Mouse (Mus musculus) neural tube, embryonic 14.5 days (tissue): ENCODE data around the gene Ccdc12. TPM values are rescaled to one million over a fixed set of nuclear protein-coding genes. Genes with fewer than 3 reads are reported as not detected.

Experiments
- ATAC-seq: fragments of 200-750 bp; cut with Nextera tagmentation; 2 replicates; pipeline ENCODE4 v1.8.0; 2017; ENCODE audit warnings: low read depth, mild to moderate bottlenecking, moderate TSS enrichment, moderate library complexity
- H3K27ac ChIP-seq: fragments of 300-500 bp; sonication (generic); 2 replicates; pipeline ENCODE4 v1.5.1; 2014; ENCODE audit warnings: low read depth, mild to moderate bottlenecking, control low read depth, low read length, moderate library complexity, mixed read lengths
- H3K27me3 ChIP-seq: fragments of 300-500 bp; sonication (generic); 2 replicates; pipeline ENCODE4 v1.6.1; 2014; ENCODE audit warnings: low read length; ENCODE audit not compliant: control insufficient read depth, insufficient read depth
- H3K36me3 ChIP-seq: fragments of 300-500 bp; sonication (generic); 2 replicates; pipeline ENCODE4 v1.6.1; 2014; ENCODE audit warnings: low read length, mixed read lengths; ENCODE audit not compliant: control insufficient read depth, insufficient read depth
- H3K4me1 ChIP-seq: fragments of 300-500 bp; sonication (generic); 2 replicates; pipeline ENCODE4 v1.6.1; 2014; ENCODE audit warnings: low read length; ENCODE audit not compliant: control insufficient read depth, insufficient read depth
- H3K4me2 ChIP-seq: fragments of 300-500 bp; sonication (generic); 2 replicates; pipeline ENCODE4 v1.6.1; 2014; ENCODE audit warnings: mild to moderate bottlenecking, low read depth, low read length, control low read depth
- H3K4me3 ChIP-seq: fragments of 300-500 bp; sonication (generic); 2 replicates; pipeline ENCODE4 v1.5.1; 2014; ENCODE audit warnings: low read depth, low read length, control low read depth, mixed read lengths
- H3K9ac ChIP-seq: fragments of 300-500 bp; sonication (generic); replicated peaks from 2 replicates; pipeline ENCODE4 v1.6.1; 2014; ENCODE audit warnings: low read depth, mild to moderate bottlenecking, control low read depth, low read length, mixed read lengths
- H3K9me3 ChIP-seq: fragments of 300-500 bp; sonication (generic); 2 replicates; pipeline ENCODE4 v1.6.1; 2016; ENCODE audit warnings: low read length; ENCODE audit not compliant: control insufficient read depth
- WGBS: fragments of 180-500 bp; shearing (Covaris S2); extraction: QIAGEN DNeasy Blood & Tissue Kit; methylation state at CpG from one replicate; pipeline ENCODE4 v1.1.7; 2014; 5-methylcytosine and 5-hydroxymethylcytosine counted together
- polyA plus RNA-seq: library from polyadenylated mRNA; unstranded; fragments of >200 nt; fragmentation: Nextera tagmentation; extraction: Ambion mirVana; gene quantifications from 2 replicates; pipeline ENCODE4 v1.2.1, GENCODE M21; 2014

Ccdc12 gene
- polyA plus RNA-seq, 1 experiment from 2014 or later = 112 TPM

DNA sequence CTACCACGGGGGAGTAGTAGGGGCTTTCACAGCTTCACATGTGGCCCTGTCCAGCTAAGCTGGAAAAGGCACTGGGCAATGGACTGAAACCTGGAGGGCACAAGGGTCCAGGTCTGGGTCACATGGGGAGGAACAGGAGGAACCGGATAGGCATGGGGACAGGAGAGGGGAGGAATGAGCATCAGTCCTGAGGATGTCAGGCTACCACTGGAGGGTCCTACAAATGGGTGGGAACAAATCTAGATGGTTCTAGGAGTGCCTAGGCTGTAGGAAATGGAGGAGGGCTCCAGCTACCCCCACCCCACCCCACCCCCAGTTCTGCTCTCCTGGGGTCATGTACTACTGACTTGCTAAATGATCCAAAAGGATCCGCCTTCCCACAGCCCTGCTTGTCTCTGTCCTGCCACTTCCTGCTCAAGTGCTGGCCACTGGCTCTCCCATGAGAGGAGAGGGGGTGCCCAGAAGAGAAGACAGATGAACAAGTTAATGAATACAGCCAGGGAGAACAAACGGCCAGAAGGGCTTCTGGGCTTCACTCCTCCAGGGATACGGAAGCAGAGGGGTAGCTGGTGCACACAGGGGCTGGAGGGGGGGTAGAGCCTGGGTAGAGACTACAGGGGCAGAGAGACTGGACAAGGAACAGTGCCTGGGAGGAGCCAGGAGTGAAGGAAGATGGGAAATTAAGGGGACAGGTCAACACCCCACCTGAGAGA lies 13.3 kb upstream of the Ccdc12 start:
- Histone ChIP-seq H3K9me3 (no peaks in the 10 kb centered on the region), H3K4me3 (no peak overlapping the region), H3K27me3 (no peaks in the 10 kb centered on the region), H3K4me1 (no peaks in the 10 kb centered on the region), H3K27ac (no peak overlapping the region), H3K9ac (no peak overlapping the region), H3K4me2 (no peak overlapping the region), H3K36me3 (no peaks in the 10 kb centered on the region)
- 52% methylated on average over 5 of the region's 5 CpGs for WGBS
- ATAC-seq = no peak

DNA sequence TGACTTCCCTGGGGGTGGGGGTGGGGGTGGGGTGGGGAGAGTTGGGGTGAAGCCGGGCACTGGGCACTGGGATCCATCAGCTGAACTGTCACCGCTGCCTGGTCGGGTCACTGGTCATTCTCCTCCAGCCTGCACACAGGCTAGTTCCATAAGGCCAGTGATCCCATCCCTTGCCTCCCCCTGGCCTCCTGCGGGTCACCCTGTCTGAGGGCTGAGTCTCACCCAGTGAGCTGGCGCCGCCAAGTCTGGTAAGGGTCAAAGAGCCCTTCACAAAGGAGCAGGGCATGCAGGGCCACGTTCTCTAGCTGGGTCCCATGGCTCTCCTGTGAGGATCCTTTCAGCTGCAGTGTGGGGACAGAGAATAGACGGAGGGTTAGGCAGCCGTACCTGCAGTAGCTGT lies 12.5 kb upstream of the Ccdc12 start:
- no peak for ATAC-seq
- H3K9me3 ChIP-seq = no peaks in the 10 kb centered on the region

DNA sequence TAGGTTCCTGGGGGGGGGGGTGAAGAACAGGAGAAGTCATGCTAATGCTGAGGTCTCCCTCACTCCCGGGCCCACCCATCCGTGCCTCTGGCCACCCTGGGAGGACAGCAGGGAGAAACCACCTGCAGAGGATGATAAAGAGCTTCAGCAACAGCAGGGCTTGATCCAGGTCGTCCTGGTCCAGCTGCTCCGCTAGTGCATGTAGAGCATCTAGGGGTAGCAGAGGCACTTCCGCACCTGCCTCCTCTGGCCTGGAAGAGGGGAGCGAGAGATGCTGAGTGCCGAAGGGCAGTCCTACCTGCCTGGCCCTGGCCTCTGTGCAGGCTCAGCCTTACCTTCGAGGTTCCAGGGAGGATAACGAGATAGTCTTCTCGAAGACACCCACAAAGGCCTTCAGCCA lies 12.0 kb upstream of the Ccdc12 start:
- no peak for ATAC-seq
- WGBS = 89% methylated on average over 10 of the region's 10 CpGs
- Histone ChIP-seq H3K4me1 (no peaks in the 10 kb centered on the region), H3K4me3 (no peak overlapping the region), H3K4me2 (no peak overlapping the region), H3K9ac (no peak overlapping the region), H3K27ac (no peak overlapping the region), H3K36me3 (no peaks in the 10 kb centered on the region), H3K27me3 (no peaks in the 10 kb centered on the region), H3K9me3 (no peaks in the 10 kb centered on the region)

More for the DNA sequence above, 12.5 kb upstream of the Ccdc12 start:
- Histone ChIP-seq H3K4me1 (no peaks in the 10 kb centered on the region), H3K27ac (no peak overlapping the region), H3K4me3 (no peak overlapping the region), H3K4me2 (no peak overlapping the region), H3K36me3 (no peaks in the 10 kb centered on the region), H3K27me3 (no peaks in the 10 kb centered on the region), H3K9ac (no peak overlapping the region)
- 77% methylated on average over 9 of the region's 9 CpGs for WGBS

DNA sequence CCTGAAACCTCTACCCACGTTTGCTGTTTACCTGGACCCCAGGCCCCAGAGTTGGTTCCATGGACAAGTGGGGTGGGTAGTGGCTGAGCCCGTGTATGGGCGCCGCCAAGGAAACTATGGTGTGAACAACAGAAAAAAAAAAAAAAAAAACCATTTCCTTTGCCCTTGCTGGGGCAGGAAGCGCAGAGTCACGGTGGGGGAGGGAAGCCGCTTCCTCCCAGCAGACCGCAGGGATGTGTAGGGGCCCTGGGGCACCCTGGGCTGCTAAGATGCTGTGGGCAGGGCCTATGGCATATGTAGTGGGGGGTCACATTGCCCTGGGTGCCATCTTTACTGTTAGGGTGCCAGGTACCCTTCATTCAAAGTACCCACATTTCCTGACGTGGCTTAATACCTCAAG lies 11.1 kb upstream of the Ccdc12 start:
- no peak for ATAC-seq
- no peaks in the 10 kb centered on the region for H3K27me3 ChIP-seq
- WGBS = 81% methylated on average over 9 of the region's 9 CpGs
- H3K9ac ChIP-seq = no peak overlapping the region
- no peaks in the 10 kb centered on the region for H3K36me3 ChIP-seq
- no peak overlapping the region for H3K4me3 ChIP-seq
- no peaks in the 10 kb centered on the region for H3K9me3 ChIP-seq
- H3K4me2 ChIP-seq = no peak overlapping the region
- no peaks in the 10 kb centered on the region for H3K4me1 ChIP-seq
- H3K27ac ChIP-seq = no peak overlapping the region

DNA sequence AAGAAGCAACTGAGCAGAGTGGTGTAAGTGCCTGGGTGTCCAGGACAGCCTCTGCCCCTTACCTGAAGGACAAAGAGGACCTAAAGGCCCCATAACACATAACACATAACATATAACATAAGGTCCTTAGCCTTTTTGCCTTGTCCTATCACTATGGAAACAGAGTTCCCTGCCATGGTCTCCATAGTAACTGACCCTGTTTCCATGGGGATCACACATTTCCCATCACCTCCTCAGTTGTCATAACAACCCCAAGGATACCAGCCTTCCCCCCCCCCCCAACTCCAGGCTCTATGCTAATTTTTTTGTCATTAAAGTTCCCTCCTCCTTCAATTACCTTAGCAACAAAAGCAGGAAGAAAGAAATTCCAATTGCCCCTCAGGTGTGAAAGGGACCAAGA lies 6.5 kb upstream of the Ccdc12 start:
- H3K4me2 ChIP-seq = no peak overlapping the region
- no peak overlapping the region for H3K4me3 ChIP-seq
- no peaks in the 10 kb centered on the region for H3K27me3 ChIP-seq
- H3K9ac ChIP-seq = no peak overlapping the region
- ATAC-seq = no peak
- H3K9me3 ChIP-seq = no peaks in the 10 kb centered on the region
- H3K27ac ChIP-seq = no peak overlapping the region
- H3K36me3 ChIP-seq = no peaks in the 10 kb centered on the region
- peaks cover 8% of the 10 kb centered on the region; the same call in 1 of the 2 replicates for H3K4me1 ChIP-seq

DNA sequence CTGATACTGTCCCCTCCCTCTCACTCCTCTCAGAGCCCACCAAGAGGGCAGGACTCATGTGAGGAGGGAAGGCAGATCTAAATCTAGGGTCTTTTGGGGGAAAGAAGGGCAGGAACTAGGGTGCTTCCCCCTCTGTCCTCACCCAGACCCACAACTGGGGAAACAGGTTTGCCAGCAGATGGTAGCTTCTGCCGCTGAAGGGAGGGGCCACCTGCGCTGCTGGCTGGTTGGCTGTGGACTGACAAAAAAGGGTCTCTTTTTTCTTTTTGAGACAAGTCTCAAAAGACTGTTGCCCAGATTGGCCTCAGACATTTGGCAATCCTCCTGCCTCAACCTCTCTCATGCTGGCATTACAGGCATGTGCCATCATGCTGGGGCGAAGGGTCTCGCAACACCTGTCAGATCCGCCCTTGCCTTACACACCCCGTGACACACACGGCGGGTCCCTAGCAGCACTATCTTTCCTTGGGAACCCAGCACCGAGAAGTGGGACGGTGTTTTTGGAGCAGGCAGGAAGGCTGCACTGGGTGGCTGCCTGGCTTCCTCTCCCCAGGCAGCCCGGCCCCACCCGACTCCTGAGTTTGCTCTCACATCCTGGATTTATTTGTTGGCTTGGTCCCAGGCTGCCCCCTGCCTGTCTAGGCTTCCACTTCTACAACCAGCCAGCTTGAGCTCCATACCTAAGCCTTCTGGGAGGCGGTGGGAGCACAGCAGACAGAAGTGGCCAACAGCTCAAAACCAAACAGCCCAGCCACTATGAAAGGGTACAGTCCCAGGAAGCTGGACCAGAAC lies 4.2 kb upstream of the Ccdc12 start:
- H3K36me3 ChIP-seq = no peaks in the 10 kb centered on the region
- WGBS = 38% methylated on average over 13 of the region's 13 CpGs
- peaks cover 8% of the 10 kb centered on the region; the same call in 1 of the 2 replicates for H3K4me1 ChIP-seq
- H3K27ac ChIP-seq = no peak overlapping the region
- peak overlapping the region; percentile 82 for H3K4me2 ChIP-seq
- no peaks in the 10 kb centered on the region for H3K27me3 ChIP-seq
- no peak for ATAC-seq
- no peak overlapping the region for H3K9ac ChIP-seq
- H3K9me3 ChIP-seq = no peaks in the 10 kb centered on the region
- no peak overlapping the region for H3K4me3 ChIP-seq

DNA sequence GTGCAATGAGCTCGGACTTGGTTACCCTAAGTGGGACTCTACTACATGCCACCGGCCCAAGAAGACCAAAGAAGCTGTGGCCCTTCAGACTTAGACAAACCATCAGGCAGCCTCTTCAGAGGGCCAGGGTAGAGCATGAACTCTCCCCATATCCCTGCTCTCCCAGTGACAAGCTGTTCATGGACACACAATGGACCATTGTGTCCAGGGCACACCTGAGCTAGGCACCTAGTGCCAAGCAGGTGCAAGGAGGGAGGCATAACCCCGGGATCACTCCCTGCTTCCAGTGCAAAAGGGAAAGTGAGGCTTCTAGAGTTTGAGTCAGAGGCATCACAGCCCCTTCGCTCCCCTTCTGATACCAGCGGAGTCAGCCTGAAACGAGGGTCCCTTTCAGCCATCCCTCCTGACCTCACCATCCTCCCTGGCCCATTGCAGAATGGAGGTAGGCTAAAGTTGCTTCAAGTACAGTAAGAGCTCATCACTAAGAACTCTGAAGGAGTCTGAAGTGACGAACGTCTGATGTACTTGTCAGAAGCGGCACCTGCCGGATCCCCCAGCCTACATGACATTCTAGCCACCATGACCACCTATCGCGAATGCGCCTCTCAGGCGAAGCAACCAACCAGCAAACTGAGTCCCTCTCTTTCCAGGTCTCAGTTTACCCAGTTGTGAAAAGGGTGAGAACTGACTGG lies 3.2 kb upstream of the Ccdc12 start:
- peak overlapping the region; percentile 47 for H3K4me3 ChIP-seq
- H3K9me3 ChIP-seq = no peaks in the 10 kb centered on the region
- H3K4me1 ChIP-seq = peaks cover 8% of the 10 kb centered on the region; the same call in 1 of the 2 replicates
- no peak for ATAC-seq
- peak overlapping the region; percentile 50 for H3K9ac ChIP-seq
- H3K36me3 ChIP-seq = no peaks in the 10 kb centered on the region
- H3K27ac ChIP-seq = no peak overlapping the region
- 19% methylated on average over 14 of the region's 14 CpGs for WGBS
- no peaks in the 10 kb centered on the region for H3K27me3 ChIP-seq
- H3K4me2 ChIP-seq = peak overlapping the region; percentile 82

DNA sequence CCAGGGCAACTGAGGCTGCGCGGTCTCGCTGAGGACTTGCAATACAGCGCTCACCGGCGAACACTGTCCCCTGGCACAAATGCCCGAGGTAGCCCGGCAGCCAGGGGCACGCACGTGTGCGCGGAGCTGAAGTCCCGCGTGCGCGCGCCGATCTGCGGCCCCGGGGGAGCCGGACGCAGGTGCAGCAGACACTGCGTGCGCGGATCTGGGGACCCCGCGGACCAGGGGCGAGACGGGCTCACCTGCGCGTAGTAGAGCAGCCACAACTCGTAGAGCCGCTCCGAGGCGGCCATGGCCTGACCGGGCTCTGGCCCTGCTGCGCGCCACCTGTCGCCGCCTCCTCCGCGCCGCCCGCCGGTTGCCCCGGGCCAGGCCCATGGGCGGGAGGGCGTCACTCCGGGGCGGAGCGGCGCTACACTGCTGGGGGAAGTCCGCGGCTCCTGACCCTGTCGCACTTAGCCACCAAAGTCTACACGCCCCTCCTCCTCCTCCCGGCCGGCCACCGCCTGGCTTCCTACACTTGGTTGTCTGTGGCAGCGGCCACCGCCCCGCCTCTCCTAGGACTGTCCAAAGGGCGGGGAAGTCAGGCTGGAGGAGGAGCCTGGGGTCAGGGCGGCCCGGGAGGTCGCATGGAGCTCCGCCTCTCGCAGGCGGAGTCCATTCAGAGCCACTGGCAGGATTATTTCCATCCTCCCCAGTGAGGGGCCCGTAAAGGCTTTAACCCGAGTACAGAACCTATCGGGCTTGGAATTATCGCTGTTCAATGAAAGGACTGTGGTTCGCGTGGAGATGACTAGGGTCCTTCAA lies 2.4 kb upstream of the Ccdc12 start, which contains the start of gene Nbeal2:
Gene Nbeal2, minus strand, starts transcription at position 507 of the 807 bp plus-strand sequence.
- Histone ChIP-seq H3K4me1 (peaks cover 8% of the 10 kb centered on the region; the same call in 1 of the 2 replicates), H3K4me3 (peak within 1 kb of the TSS; percentile 47), H3K9ac (peak within 1 kb of the TSS; percentile 50), H3K9me3 (no peaks in the 10 kb centered on the region), H3K4me2 (peak within 1 kb of the TSS; percentile 82), H3K27ac (no peak within 1 kb of the TSS), H3K27me3 (no peaks in the 10 kb centered on the region), H3K36me3 (no peaks in the 10 kb centered on the region)
- WGBS = under 1% methylated on average over 67 of the region's 75 CpGs
- ATAC-seq = peak; percentile 50; the same call in 1 of the 2 replicates
